Mouse (Mus musculus) intestine, postnatal 0 days (tissue): Measurements from ENCODE around the gene D430042O09Rik. TPM values are rescaled to one million over a fixed set of nuclear protein-coding genes. Genes with fewer than 3 reads are reported as not detected.

Experiments
- ATAC-seq: fragments of 200-750 bp; cut with Nextera tagmentation; 2 replicates; pipeline ENCODE4 v1.8.0; 2017; ENCODE audit warnings: mild to moderate bottlenecking, moderate TSS enrichment, moderate library complexity
- H3K27ac ChIP-seq: fragments of 300-500 bp; sonication (generic); 2 replicates; pipeline ENCODE4 v1.5.1; 2014; ENCODE audit warnings: mild to moderate bottlenecking, low read depth, low read length, moderate library complexity
- H3K27me3 ChIP-seq: fragments of 300-500 bp; sonication (generic); replicated peaks from 2 replicates; pipeline ENCODE4 v1.6.1; 2014; ENCODE audit warnings: low read length, mixed read lengths; ENCODE audit not compliant: control insufficient read depth, insufficient read depth
- H3K36me3 ChIP-seq: fragments of 300-500 bp; sonication (generic); 2 replicates; pipeline ENCODE4 v1.6.1; 2014; ENCODE audit warnings: mild to moderate bottlenecking, moderate library complexity; ENCODE audit not compliant: control insufficient read depth, insufficient read depth
- H3K4me1 ChIP-seq: fragments of 300-500 bp; sonication (generic); replicated peaks from 2 replicates; pipeline ENCODE4 v1.6.1; 2014; ENCODE audit warnings: antibody characterized with exemption, low read length, mixed read lengths; ENCODE audit not compliant: control insufficient read depth, insufficient read depth
- H3K4me2 ChIP-seq: fragments of 300-500 bp; sonication (generic); replicated peaks from 2 replicates; pipeline ENCODE4 v1.6.1; 2014; ENCODE audit warnings: low read depth, mild to moderate bottlenecking, moderate library complexity
- H3K4me3 ChIP-seq: fragments of 300-500 bp; sonication (generic); 2 replicates; pipeline ENCODE4 v1.5.1; 2014; ENCODE audit warnings: low read depth, low read length
- H3K9ac ChIP-seq: fragments of 300-500 bp; sonication (generic); 2 replicates; pipeline ENCODE4 v1.6.1; 2014; ENCODE audit warnings: mild to moderate bottlenecking, low read depth, low read length
- H3K9me3 ChIP-seq: fragments of 300-500 bp; sonication (generic); 2 replicates; pipeline ENCODE4 v1.6.1; 2016; ENCODE audit warnings: mixed run types; ENCODE audit not compliant: control insufficient read depth
- CTCF ChIP-seq: sonication (generic); IDR thresholded peaks from 2 replicates; pipeline ENCODE4 v1.5.1; 2016; ENCODE audit warnings: low read depth, mild to moderate bottlenecking, control low read depth, antibody characterized with exemption, moderate library complexity
- WGBS: fragments of 180-500 bp; shearing (Covaris S2); extraction: QIAGEN DNeasy Blood & Tissue Kit; methylation state at CpG from one replicate; pipeline ENCODE4 v1.1.7; 2014; 5-methylcytosine and 5-hydroxymethylcytosine counted together
- polyA plus RNA-seq: library from polyadenylated mRNA; unstranded; fragments of >200 nt; fragmentation: Nextera tagmentation; extraction: Ambion mirVana; gene quantifications from 2 replicates; pipeline ENCODE4 v1.2.1, GENCODE M21; 2015

Gene D430042O09Rik
- polyA plus RNA-seq, 1 experiment from 2014 or later = 2.6 TPM

- no peak for TF ChIP-seq CTCF
- Histone ChIP-seq H3K36me3 (no peaks in the 10 kb centered on the region), H3K9me3 (no peaks in the 10 kb centered on the region), H3K9ac (no peak overlapping the region), H3K4me3 (no peak overlapping the region), H3K4me2 (no peak overlapping the region), H3K27me3 (no peaks in the 10 kb centered on the region), H3K4me1 (no peaks in the 10 kb centered on the region), H3K27ac (no peak overlapping the region)
- WGBS = 50% methylated on average over 1 of the region's 1 CpGs
- no peak for ATAC-seq
Observed at GRCm38 (mm10) chr7:125744774-125745173, 37.1 kb downstream of the D430042O09Rik start.

DNA sequence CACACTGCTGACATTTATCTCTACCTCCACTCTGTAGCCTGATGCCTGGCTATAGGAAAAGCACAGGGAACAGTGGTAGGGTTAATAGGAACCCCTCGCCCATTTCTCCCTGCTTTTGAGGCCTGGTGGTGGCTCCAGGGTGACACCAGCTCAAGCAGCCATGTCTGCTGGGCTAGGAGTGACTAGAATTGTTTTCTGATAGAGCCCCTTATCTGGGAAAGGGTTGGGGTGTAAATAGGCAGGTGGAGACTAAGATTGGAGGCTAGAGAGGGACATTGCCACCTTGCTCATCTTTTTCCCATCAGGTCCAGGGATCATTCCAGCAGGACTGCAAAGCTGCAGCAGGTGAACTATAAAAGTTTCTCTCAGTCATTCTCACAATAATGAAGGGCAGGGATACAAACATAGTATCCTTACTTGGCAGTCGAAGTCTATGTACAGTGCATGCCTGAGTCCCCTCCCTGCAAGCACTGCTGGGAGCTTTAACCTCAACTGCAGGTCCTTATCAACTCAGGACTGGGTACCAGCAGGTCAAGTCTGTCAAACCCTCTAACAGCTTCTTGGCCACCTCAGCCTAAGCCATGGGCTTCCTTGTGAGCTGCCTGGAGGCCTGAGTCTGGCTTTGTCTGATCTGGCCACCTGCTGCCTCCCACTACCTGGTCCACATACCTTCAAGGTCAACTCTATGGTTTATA, 39.1 kb downstream of the D430042O09Rik start:
- H3K36me3 ChIP-seq = 0 out of 2 replicates have a peak, but pooled peaks cover 9% of the 10 kb centered on the region

DNA sequence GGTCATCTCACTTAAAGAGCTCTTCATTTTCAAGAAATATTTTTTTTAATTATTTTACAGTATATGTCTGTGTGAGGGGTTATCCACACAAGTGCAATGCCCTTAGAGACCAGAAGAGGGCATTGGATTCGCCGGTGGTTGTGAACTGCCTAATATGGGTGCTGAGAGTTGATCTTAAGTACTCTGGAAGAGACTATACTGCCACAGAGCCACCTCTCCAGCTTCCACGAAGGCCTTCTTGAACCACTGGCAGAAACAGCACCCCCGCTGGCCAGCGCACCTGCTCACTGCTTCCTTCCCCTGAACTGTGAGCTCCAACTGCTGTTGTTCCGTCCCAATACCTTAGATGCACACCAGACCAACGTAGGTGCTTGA, 39.6 kb downstream of the D430042O09Rik start:
- H3K27me3 ChIP-seq = no peaks in the 10 kb centered on the region
- no peaks in the 10 kb centered on the region for H3K9me3 ChIP-seq
- H3K9ac ChIP-seq = no peak overlapping the region
- peak; percentile 61 for TF ChIP-seq CTCF
- WGBS = 73% methylated on average over 7 of the region's 7 CpGs
- H3K4me2 ChIP-seq = no peak overlapping the region
- H3K4me1 ChIP-seq = no peaks in the 10 kb centered on the region
- ATAC-seq = no peak
- H3K27ac ChIP-seq = no peak overlapping the region
- 0 out of 2 replicates have a peak, but pooled peaks cover 9% of the 10 kb centered on the region for H3K36me3 ChIP-seq
- H3K4me3 ChIP-seq = no peak overlapping the region

More for the DNA sequence above, 39.1 kb downstream of the D430042O09Rik start:
- Histone ChIP-seq H3K9me3 (no peaks in the 10 kb centered on the region), H3K4me1 (no peaks in the 10 kb centered on the region), H3K9ac (no peak overlapping the region), H3K4me3 (no peak overlapping the region), H3K27ac (no peak overlapping the region), H3K27me3 (no peaks in the 10 kb centered on the region), H3K4me2 (no peak overlapping the region)
- 88% methylated on average over 2 of the region's 2 CpGs for WGBS
- TF ChIP-seq CTCF = no peak
- no peak for ATAC-seq

- TF ChIP-seq CTCF = peak; percentile 85
- Histone ChIP-seq H3K4me1 (no peaks in the 10 kb centered on the region), H3K9me3 (no peaks in the 10 kb centered on the region), H3K4me2 (no peak overlapping the region), H3K27ac (no peak overlapping the region), H3K9ac (no peak overlapping the region), H3K36me3 (0 out of 2 replicates have a peak, but pooled peaks cover 9% of the 10 kb centered on the region), H3K27me3 (no peaks in the 10 kb centered on the region), H3K4me3 (no peak overlapping the region)
- no peak for ATAC-seq
- 58% methylated on average over 3 of the region's 3 CpGs for WGBS
Observed at GRCm38 (mm10) chr7:125748186-125748585, 40.5 kb downstream of the D430042O09Rik start.

GRCm38 (mm10) chr7:125752699-125753325, 45.1 kb downstream of the D430042O09Rik start:
- no peaks in the 10 kb centered on the region for H3K27me3 ChIP-seq
- no peak overlapping the region for H3K4me3 ChIP-seq
- H3K9me3 ChIP-seq = no peaks in the 10 kb centered on the region
- H3K36me3 ChIP-seq = 0 out of 2 replicates have a peak, but pooled peaks cover 9% of the 10 kb centered on the region
- H3K27ac ChIP-seq = no peak overlapping the region
- TF ChIP-seq CTCF = no peak
- ATAC-seq = no peak
- H3K9ac ChIP-seq = no peak overlapping the region
- no peaks in the 10 kb centered on the region for H3K4me1 ChIP-seq
- 73% methylated on average over 7 of the region's 7 CpGs for WGBS
- no peak overlapping the region for H3K4me2 ChIP-seq

DNA sequence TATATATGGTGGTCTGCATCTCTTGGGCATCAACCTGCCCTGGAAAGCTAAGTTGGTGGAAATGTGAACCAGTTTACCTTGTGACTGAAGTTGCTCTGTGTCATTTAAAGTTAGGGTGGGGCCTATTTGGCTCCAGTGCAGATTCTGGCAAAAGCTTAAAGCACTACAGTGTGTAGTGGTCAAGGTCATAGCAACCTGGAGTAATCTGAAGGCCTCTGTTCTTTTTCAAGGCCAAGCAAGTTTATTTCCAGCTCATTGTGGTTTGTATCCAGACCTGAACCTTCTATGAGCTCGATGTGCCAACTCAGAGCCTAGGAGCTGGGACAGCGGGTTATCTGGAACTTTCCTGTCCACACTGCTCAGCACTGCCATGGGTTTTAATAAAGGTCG, 45.6 kb downstream of the D430042O09Rik start:
- Histone ChIP-seq H3K9ac (no peak overlapping the region), H3K36me3 (0 out of 2 replicates have a peak, but pooled peaks cover 9% of the 10 kb centered on the region), H3K4me2 (no peak overlapping the region), H3K27me3 (no peaks in the 10 kb centered on the region), H3K27ac (no peak overlapping the region), H3K4me3 (no peak overlapping the region), H3K9me3 (no peaks in the 10 kb centered on the region), H3K4me1 (no peaks in the 10 kb centered on the region)
- ATAC-seq = no peak
- no peak for TF ChIP-seq CTCF
- WGBS = 80% methylated on average over 3 of the region's 3 CpGs
